Mouse (Mus musculus): ENCODE data around the gene Gm28051. TPM values are rescaled to one million over a fixed set of nuclear protein-coding genes. Genes with fewer than 3 reads are reported as not detected.

Gm28051 gene
- total RNA-seq (2021) = not detected
- polyA plus RNA-seq (2012; rRNA removed) = not detected in 2 replicates
- long read RNA-seq = 0 reads

- DNase-seq = peak; percentile 97
These were observed at the start of gene Gm28051, which contains the start of the genes Gon7 and Ubr7 for GRCm38 (mm10) chr12:102757689-102758402. TSS of gene Gm28051 (minus strand) at chr12:102757765. TSS of gene Gon7 (minus strand) at chr12:102757803. TSS of gene Ubr7 (plus strand) at chr12:102757967.

GRCm38 (mm10) chr12:102799528-102799927 lies 42.0 kb upstream of the Gm28051 start:
- DNase-seq = no peak

GRCm38 (mm10) chr12:102787927-102788326 lies 30.4 kb upstream of the Gm28051 start:
- DNase-seq = no peak

GRCm38 (mm10) chr12:102785593-102785985 lies 28.0 kb upstream of the Gm28051 start:
- no peak for DNase-seq

GRCm38 (mm10) chr12:102784899-102785592 lies 27.5 kb upstream of the Gm28051 start:
- DNase-seq = no peak

- DNase-seq = no peak
These were observed 25.3 kb upstream of the Gm28051 start for GRCm38 (mm10) chr12:102782841-102783240.

- no peak for DNase-seq
These were observed 21.9 kb upstream of the Gm28051 start for GRCm38 (mm10) chr12:102779452-102779851.

- DNase-seq = no peak
These were observed 20.6 kb upstream of the Gm28051 start for GRCm38 (mm10) chr12:102778151-102778550.

- no peak for DNase-seq
These were observed 18.5 kb upstream of the Gm28051 start for GRCm38 (mm10) chr12:102776035-102776434.

- DNase-seq = no peak
These were observed 15.1 kb upstream of the Gm28051 start for GRCm38 (mm10) chr12:102772676-102773075.

GRCm38 (mm10) chr12:102771601-102772000 lies 14.0 kb upstream of the Gm28051 start:
- DNase-seq = no peak

GRCm38 (mm10) chr12:102769000-102769399 lies 11.4 kb upstream of the Gm28051 start:
- no peak for DNase-seq

GRCm38 (mm10) chr12:102763696-102764095 lies 6.1 kb upstream of the Gm28051 start:
- peak; percentile 69 for DNase-seq

GRCm38 (mm10) chr12:102761668-102762067 lies 4.1 kb upstream of the Gm28051 start:
- no peak for DNase-seq

- peak; percentile 29 for DNase-seq
These were observed 1.4 kb upstream of the Gm28051 start for GRCm38 (mm10) chr12:102758936-102759335.

- no peak for DNase-seq
These were observed 815 bp upstream of the Gm28051 start, which contains the start of gene Gm20604 for GRCm38 (mm10) chr12:102758403-102758756. TSS of gene Gm20604 (minus strand) at chr12:102758672.

GRCm38 (mm10) chr12:102757055-102757688 lies 393 bp downstream of the Gm28051 start:
- DNase-seq = no peak

GRCm38 (mm10) chr12:102756304-102756703 lies 1.3 kb downstream of the Gm28051 start:
- DNase-seq = no peak

- DNase-seq = no peak
These were observed 9.3 kb downstream of the Gm28051 start for GRCm38 (mm10) chr12:102748256-102748655.

- no peak for DNase-seq
These were observed 12.7 kb downstream of the Gm28051 start for GRCm38 (mm10) chr12:102744839-102745238.

- DNase-seq = peak; percentile 96
These were observed 13.7 kb downstream of the Gm28051 start, which contains the start of the genes Moap1 and Tmem251 for GRCm38 (mm10) chr12:102743589-102744574. TSS of gene Moap1 (minus strand) at chr12:102743661. TSS of gene Tmem251 (plus strand) at chr12:102743762.

Data from adrenal gland, adult 2 months (tissue).